Mouse (Mus musculus): ENCODE measurements at regions not wholly inside any gene's neighbourhood (a gene's known extent, or its start where the extent isn't known, plus 50 kb on each side); places are given as distances from the start of the nearest gene placed in this dataset.

DNA sequence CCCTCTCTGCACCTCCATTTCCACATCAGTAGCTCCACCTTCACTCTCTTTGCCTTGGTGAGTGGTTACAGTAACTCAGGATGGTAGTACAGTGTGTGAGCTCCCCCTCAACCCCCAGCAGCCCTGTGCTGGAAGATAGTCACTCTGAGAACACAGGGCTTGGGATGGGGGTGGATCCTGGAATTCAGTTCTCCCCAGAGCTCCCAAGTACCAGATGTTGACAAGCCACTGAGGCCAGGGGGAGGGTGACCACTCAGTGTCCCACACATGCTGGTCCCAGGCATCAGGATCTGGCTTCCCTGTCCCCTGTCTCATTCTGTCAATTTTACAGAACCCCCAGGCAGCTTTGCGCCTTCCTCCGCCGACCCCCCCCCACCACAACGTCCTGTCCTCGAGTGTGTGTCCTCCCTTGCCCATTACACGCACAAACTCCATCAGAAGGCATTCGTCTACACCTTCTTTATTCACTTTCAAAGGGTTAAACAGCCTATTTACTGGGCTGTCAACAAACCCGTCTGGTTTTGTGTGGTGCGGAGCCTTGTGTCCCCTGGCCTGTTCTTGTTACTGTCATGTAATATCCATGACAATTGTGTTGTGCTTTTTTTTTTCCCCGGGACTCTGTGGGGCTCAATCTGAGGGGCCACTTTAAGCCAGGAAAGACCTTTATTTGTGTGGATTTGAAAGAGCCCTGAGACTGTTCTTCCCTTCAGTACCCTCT lies 194.6 kb upstream of the Irx3 start:
- Histone ChIP-seq H3K36me3 (ENCODE audit: insufficient read depth, low read length) (no peaks in the 10 kb centered on the region), H3K27me3 (ENCODE audit: insufficient read depth, low read length) (peaks cover 27% of the 10 kb centered on the region), H3K9me3 (ENCODE audit: low read length) (peaks cover 11% of the 10 kb centered on the region; the same call in 1 of the 2 replicates), H3K4me3 (replicated peaks; ENCODE audit: low read length) (no peak overlapping the region), H3K4me1 (replicated peaks; ENCODE audit: low read depth, low read length) (peaks cover 41% of the 10 kb centered on the region)
- TF ChIP-seq POU5F1 (IDR thresholded peaks at IDR 0.05; ENCODE audit: borderline replicate concordance, low read length) (no peak), NANOG (IDR thresholded peaks at IDR 0.05; ENCODE audit: borderline replicate concordance, low read length) (no peak), CTCF (conservative IDR thresholded peaks at IDR 0.05; ENCODE audit: low read length) (no peak)

- TF ChIP-seq POU5F1 (IDR thresholded peaks at IDR 0.05; ENCODE audit: borderline replicate concordance, low read length) (no peak), NANOG (IDR thresholded peaks at IDR 0.05; ENCODE audit: borderline replicate concordance, low read length) (no peak), CTCF (conservative IDR thresholded peaks at IDR 0.05; ENCODE audit: low read length) (no peak)
- no peaks in the 10 kb centered on the region for H3K36me3 ChIP-seq (ENCODE audit: insufficient read depth, low read length)
- H3K4me3 ChIP-seq (replicated peaks; ENCODE audit: low read length): no peak overlapping the region
- H3K9me3 ChIP-seq (ENCODE audit: low read length): peaks cover 11% of the 10 kb centered on the region; the same call in 1 of the 2 replicates
- H3K27me3 ChIP-seq (ENCODE audit: insufficient read depth, low read length): peaks cover 27% of the 10 kb centered on the region
- H3K4me1 ChIP-seq (replicated peaks; ENCODE audit: low read depth, low read length): peaks cover 41% of the 10 kb centered on the region
Observed at GRCm38 (mm10) chr8:91995407-91996144, 193.7 kb upstream of the Irx3 start.

GRCm38 (mm10) chr8:91991542-91992452 lies 189.9 kb upstream of the Irx3 start:
- H3K27me3 ChIP-seq (ENCODE audit: insufficient read depth, low read length): peaks cover 23% of the 10 kb centered on the region
- peaks cover 3% of the 10 kb centered on the region for H3K9me3 ChIP-seq (ENCODE audit: low read length)
- H3K4me1 ChIP-seq (replicated peaks; ENCODE audit: low read depth, low read length): peaks cover 31% of the 10 kb centered on the region
- H3K4me3 ChIP-seq (replicated peaks; ENCODE audit: low read length): no peak overlapping the region
- TF ChIP-seq NANOG (IDR thresholded peaks at IDR 0.05; ENCODE audit: borderline replicate concordance, low read length): no peak
- H3K36me3 ChIP-seq (ENCODE audit: insufficient read depth, low read length): no peaks in the 10 kb centered on the region

- peaks cover 23% of the 10 kb centered on the region for H3K27me3 ChIP-seq (ENCODE audit: insufficient read depth, low read length)
- TF ChIP-seq POU5F1 (IDR thresholded peaks at IDR 0.05; ENCODE audit: borderline replicate concordance, low read length) (no peak), CTCF (conservative IDR thresholded peaks at IDR 0.05; ENCODE audit: low read length) (no peak), NANOG (IDR thresholded peaks at IDR 0.05; ENCODE audit: borderline replicate concordance, low read length) (no peak)
Observed at GRCm38 (mm10) chr8:91990952-91991351, 189.1 kb upstream of the Irx3 start.

GRCm38 (mm10) chr8:91990048-91990447 lies 188.2 kb upstream of the Irx3 start:
- Histone ChIP-seq H3K4me1 (replicated peaks; ENCODE audit: low read depth, low read length) (peaks cover 21% of the 10 kb centered on the region), H3K27me3 (ENCODE audit: insufficient read depth, low read length) (peaks cover 20% of the 10 kb centered on the region), H3K36me3 (ENCODE audit: insufficient read depth, low read length) (no peaks in the 10 kb centered on the region), H3K4me3 (replicated peaks; ENCODE audit: low read length) (no peak overlapping the region), H3K9me3 (ENCODE audit: low read length) (peaks cover 5% of the 10 kb centered on the region)
- TF ChIP-seq NANOG (IDR thresholded peaks at IDR 0.05; ENCODE audit: borderline replicate concordance, low read length): no peak
- TF ChIP-seq CTCF (conservative IDR thresholded peaks at IDR 0.05; ENCODE audit: low read length): no peak
- TF ChIP-seq POU5F1 (IDR thresholded peaks at IDR 0.05; ENCODE audit: borderline replicate concordance, low read length): no peak

More at GRCm38 (mm10) chr8:91990952-91991351, 189.1 kb upstream of the Irx3 start:
- H3K4me3 ChIP-seq (replicated peaks; ENCODE audit: low read length): no peak overlapping the region
- peaks cover 5% of the 10 kb centered on the region for H3K9me3 ChIP-seq (ENCODE audit: low read length)
- peaks cover 23% of the 10 kb centered on the region for H3K4me1 ChIP-seq (replicated peaks; ENCODE audit: low read depth, low read length)
- H3K36me3 ChIP-seq (ENCODE audit: insufficient read depth, low read length): no peaks in the 10 kb centered on the region

- H3K4me3 ChIP-seq (replicated peaks; ENCODE audit: low read length): no peak overlapping the region
- no peaks in the 10 kb centered on the region for H3K36me3 ChIP-seq (ENCODE audit: insufficient read depth, low read length)
- peaks cover 5% of the 10 kb centered on the region for H3K9me3 ChIP-seq (ENCODE audit: low read length)
- peaks cover 17% of the 10 kb centered on the region for H3K4me1 ChIP-seq (replicated peaks; ENCODE audit: low read depth, low read length)
- TF ChIP-seq CTCF (conservative IDR thresholded peaks at IDR 0.05; ENCODE audit: low read length) (no peak), POU5F1 (IDR thresholded peaks at IDR 0.05; ENCODE audit: borderline replicate concordance, low read length) (no peak), NANOG (IDR thresholded peaks at IDR 0.05; ENCODE audit: borderline replicate concordance, low read length) (no peak)
- peaks cover 13% of the 10 kb centered on the region for H3K27me3 ChIP-seq (ENCODE audit: insufficient read depth, low read length)
Observed at GRCm38 (mm10) chr8:91988866-91989633, 187.2 kb upstream of the Irx3 start.

DNA sequence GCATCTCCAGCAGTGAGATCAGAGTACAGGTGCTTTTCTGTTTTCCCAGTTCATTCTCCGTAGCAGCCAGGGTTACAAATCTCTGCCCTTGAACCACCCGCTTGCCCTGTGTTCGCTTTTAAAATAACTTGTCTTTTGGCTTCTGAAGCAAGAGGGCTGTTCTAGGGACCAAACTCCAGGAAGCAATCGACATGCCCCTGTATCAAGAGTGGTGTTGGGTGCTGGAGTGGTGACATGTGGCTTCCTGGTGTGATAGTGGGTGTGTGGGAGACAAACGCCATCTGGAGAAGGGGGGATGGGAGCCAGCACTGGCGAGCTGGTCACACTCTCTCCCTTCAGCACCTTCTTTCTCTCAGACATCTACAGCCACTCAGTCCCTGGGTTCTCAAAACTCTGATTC lies 186.0 kb upstream of the Irx3 start:
- no peak overlapping the region for H3K4me3 ChIP-seq (replicated peaks; ENCODE audit: low read length)
- no peaks in the 10 kb centered on the region for H3K36me3 ChIP-seq (ENCODE audit: insufficient read depth, low read length)
- H3K4me1 ChIP-seq (replicated peaks; ENCODE audit: low read depth, low read length): peaks cover 6% of the 10 kb centered on the region; the same call in 1 of the 2 replicates
- peaks cover 12% of the 10 kb centered on the region for H3K27me3 ChIP-seq (ENCODE audit: insufficient read depth, low read length)
- TF ChIP-seq NANOG (IDR thresholded peaks at IDR 0.05; ENCODE audit: borderline replicate concordance, low read length) (no peak), CTCF (conservative IDR thresholded peaks at IDR 0.05; ENCODE audit: low read length) (no peak), POU5F1 (IDR thresholded peaks at IDR 0.05; ENCODE audit: borderline replicate concordance, low read length) (no peak)
- H3K9me3 ChIP-seq (ENCODE audit: low read length): peaks cover 5% of the 10 kb centered on the region

All from E14TG2a.4 (cell line).